Mouse (Mus musculus) erythroblast, adult 5-6 weeks (primary cell): Measurements from ENCODE around the gene Abcg1. TPM values are rescaled to one million over a fixed set of nuclear protein-coding genes. Genes with fewer than 3 reads are reported as not detected.
A peak's percentile ranks its signal among the peaks of the same experiment; 100 is the strongest.

ENCODE experiments used
- ATAC-seq: replicated peaks from 2 replicates; pipeline ENCODE4 v1.8.0; 2016; ENCODE audit warnings: moderate number of reproducible peaks, mild to moderate bottlenecking, moderate TSS enrichment, inconsistent platforms; ENCODE audit not compliant: poor library complexity, low FRiP score, severe bottlenecking
- total RNA-seq, 2 experiments: library from RNA; stranded (forward) in 1 of 2; stranded (reverse) in 1 of 2; fragments of 150-400 nt in 1 of 2; fragments of 200-764, 138-1000 nt in 1 of 2; gene quantifications; 2 replicates each; pipeline versions ENCODE4 v1.2.3 to v1.2.4; 2015 to 2017; ENCODE audit warnings: low replicate concordance in 2 of 2

Gene Abcg1
- total RNA-seq, 2 experiments from 2014 or later = 3.1 to 5.5 TPM

DNA sequence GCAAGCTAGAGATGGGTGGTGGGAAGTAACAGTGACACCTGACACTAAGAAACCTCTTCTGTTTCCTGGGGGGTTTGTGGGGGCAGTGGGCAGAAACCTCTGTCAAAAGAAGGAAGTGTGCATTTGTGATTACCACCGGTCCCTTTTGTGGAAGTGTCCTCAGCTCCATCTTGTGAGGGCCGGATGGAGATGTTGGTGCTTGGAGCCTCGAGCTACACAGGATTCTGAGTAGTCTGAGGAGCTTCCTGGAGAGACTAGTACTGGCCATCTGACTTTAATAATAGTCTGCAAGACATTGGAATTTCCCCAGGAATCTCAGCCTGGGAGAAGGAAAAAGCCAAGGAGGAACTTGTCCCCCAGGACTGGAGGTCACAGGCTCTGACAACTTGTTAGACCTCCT is 17.2 kb downstream of the Abcg1 start:
- ATAC-seq = no peak

DNA sequence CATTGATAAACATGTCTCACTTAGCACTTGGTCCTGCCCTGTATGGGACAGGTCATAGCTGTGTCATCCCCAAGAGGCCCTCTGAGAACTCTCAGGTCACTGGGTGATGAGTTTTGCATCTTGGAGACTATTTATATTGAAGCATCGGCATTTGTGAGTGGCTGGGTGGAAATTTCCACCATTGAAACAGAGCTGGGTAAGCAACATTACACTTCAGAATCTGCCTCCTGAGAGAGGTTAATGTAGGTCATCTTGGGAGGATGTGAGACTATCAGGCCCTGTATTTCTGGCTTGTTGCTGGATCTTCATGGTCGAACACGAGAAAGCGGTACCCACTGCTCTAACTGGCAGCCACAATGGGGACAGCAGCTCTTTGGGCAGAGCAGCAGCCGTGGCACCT is 18.0 kb downstream of the Abcg1 start:
- no peak for ATAC-seq

DNA sequence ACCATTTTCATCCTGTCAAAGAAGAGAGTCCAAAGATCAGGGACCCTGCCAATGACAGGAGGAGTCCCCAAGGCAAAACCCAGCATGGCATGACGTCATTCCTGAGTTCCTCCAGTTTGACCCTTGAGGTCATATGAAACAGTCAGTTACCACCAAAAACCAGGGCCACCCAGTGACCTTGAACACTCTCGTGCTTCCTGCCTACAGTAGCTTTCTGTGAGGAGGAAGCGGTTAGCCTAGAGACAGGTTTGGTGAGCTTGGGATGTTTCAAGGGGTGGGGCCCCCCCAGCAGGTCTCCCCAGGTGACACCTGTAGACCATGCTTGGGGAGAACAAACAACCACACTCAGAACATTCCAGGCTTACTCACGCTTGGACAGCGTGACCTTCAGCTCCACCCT is 20.1 kb downstream of the Abcg1 start:
- no peak for ATAC-seq

DNA sequence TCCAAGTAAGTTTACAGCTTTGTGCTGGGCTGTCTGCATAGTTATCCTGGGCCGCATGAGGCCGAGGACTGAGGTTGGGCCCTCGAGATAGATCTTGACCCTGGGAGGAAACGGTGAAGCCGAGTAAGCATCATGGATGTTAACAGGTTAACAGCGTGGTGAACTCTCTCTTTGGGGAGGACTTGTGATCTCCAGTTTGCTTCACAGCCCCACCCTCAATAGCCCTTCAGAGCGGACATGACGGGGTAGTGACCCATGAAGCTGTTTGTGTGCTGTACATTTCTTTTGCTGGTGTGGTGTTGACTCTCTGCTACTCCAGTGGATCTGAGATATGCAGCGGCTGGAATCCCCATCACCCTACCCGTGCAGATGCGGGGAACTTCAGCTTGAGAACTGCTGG is 21.1 kb downstream of the Abcg1 start:
- no peak for ATAC-seq

DNA sequence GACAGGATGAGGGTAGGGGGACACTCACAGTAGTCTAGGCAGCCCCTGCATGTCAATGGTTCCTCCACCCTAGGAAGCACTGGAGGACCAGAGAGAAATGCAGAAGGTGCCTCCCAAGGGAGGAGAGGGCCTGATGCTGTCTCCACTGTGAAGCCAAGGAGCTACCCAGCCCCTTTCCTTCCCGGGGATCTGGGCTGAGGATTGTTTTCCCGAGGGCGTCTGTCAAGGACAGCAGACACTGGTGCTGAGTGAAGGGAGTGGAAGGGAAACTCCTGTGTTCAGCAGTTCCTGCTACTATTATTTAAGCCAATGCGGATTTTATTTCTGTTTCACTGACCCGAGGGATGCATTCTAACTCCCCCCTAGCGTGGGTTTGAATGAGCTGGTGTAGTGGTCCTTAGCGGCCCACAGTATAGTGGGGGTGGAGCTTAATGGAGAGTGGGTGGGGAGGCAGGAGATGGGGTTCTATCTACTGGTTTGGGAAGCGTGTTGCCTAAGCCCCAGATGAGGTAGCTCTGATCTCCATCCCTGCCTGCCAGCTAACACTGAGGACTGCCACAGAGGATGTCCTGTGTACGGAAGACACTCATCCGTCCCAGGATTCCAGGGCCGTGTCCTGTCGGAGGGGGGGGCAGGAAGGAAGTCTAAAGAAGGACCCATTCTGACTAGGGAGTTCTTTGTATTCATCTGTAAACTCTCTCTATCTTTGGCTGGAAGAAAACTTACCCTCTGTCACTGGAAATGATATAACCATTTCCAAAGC is 21.8 kb downstream of the Abcg1 start:
- no peak for ATAC-seq

DNA sequence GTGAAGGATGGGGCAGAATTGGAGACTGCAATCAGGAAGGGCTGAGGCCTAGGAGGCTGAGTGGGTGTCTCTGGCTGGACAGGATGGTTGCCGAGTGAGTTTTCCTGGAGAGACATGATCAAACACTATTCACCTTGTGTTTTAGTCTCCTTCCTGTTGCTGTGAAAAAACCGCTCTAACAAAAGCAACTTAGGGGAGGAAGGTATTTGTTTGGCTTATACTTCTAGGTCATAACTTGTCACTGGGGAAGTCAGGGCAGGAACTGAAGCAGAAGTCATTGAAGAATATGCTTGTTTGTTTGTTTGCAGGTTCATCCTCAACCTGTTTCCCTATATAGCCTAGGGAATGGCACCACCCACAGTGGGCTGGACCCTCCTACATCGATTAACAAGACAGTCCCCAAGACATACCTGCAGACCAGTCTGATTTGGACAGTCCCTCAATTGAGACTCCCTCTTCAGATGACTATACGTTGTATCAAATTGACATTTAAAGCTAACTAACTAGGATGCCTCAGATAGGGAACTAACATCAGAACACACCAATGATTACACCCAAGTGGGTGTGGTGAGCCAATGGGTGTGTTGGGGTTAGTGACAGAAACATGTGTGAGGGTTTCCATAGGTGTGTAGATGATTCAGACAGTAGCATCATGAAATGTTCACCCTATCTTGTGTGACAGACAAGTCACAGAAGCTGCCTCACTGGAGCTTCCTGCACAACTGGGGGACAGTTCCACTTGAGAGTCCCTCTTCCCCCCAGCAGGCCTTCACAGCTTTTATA is 25.0 kb downstream of the Abcg1 start:
- 0 out of 2 replicates have a peak, but pooled peaks have one; percentile 37 for ATAC-seq

DNA sequence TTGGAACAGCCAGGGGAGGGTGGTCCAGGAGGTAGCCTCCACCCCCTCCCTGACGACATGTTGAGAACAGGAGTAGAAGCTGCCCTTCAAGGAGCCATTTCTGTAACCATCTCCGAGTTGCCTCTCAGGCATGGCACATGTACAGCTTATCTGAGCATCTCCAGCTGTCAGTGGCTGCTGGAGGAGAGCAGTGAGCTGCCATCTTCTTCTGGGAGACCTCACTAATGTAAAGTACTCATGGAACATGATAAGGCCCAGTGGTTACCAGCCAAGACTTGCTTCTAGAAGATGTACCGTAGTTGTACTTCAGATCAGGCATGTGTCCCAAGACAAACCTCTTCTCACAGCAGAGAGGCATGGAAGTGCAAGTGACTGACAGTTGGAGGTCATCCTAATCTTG is 28.0 kb downstream of the Abcg1 start:
- peak; percentile 50; the same call in 1 of the 2 replicates for ATAC-seq

DNA sequence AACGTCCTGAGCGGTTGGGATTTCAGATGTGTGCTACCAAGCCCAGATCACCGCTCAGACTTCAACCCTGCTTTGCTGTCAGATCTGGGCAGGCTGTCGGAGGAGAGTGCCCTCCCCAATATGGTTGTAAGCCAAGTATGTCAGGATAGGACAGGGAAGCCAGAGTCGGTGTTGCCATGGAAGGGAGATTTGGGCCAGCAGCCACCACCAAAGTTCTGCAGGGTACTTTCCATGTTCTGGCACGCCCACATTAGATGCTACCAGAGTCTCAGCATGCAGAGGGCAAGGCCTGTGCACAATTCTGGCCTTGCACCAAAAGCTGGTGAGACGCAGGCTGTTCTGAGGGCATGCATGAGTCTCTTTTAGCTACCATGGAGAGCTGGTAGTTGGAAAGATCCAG is 28.7 kb downstream of the Abcg1 start:
- no peak for ATAC-seq

DNA sequence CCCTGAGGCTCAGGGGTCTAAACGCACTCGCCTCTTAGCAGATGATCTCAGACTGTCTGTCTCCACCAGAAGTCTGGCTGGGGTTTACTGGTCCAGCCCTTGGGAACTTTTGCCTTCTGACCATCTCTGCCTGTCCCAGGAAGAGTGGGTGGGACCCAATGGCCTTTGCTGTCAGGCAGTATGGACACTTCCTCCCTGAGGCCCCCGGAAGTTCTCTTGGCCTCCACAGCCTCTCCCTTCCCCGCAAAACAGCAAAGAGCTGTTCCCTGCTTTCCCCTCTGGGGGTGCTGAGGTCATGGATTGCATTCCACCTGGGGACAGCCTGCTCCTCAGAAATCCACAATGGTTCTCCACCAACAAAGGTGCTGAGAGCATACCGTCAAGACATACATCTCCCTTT is 31.2 kb downstream of the Abcg1 start:
- no peak for ATAC-seq

DNA sequence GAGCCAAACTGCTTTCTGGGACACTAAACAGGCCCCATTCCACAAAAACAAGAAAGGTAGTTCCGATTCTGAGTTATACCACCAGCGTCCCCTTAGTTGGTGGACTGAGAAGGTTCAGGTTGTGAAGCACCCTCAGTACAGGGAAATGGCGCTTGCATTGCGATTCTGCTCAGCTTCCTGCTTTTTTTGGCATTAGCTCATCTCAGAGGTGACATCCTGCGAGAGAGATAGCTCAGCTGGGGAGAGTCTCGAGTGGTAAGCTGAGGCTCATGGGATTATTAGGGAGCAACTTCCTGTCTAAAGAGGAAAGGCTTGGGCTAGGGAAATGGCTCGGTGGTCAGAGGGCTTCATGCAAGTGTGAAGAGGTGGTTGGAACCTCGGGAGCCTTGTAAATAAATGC is 32.4 kb downstream of the Abcg1 start:
- no peak for ATAC-seq

DNA sequence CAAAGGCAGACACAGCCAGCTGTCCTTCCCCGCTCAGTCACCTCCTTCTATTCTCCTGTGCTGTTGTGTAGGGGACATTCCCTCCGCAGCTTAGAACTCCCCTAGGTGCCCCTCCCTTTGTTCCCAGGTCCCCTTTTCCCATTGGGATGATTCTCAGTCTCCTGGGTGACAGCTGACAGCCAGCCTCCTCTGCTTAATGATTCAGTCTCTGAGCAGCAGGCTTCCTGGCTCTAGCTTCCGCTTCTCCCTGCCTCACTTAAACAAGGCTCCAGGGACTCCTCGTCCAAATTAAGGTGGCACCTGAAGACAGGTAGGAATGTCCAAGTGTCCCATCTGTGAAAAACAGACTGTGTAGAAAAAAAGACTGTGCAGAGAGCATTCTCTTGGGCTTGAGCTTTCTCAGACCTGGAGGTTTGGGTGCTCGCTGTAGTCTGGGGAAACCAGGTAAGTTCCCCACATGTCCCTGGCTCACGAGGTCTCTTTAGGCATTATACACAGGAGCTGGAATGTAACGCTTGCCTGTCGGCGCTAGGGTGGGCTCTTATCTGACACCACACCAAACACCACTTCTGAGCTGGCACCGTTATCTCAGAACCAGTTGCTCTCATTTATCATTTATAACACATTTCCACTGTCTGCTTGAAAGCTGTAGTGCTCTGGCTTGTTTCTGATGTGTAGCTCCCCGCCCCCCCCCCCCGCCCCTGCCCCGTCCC is 33.7 kb downstream of the Abcg1 start:
- ATAC-seq = peak; percentile 85

DNA sequence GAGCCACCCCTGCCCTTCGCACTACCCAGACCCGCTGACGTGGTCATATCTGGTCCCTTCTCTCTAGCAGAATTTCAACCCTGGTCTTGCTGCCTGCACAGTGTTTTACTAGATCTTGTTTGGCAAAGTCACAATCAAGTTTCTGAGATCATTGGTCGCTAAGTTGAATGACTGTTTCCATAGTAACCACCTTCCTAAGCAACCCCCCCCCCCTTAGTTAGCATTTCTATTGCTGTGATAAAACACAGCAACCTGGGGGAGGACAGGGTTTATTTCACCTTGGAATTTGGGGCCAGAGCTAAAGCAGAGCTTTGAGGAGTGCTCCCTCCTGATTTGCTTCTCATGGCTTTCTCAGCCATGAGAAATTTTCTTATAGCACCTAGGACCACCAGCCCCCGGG is 37.3 kb downstream of the Abcg1 start:
- no peak for ATAC-seq

DNA sequence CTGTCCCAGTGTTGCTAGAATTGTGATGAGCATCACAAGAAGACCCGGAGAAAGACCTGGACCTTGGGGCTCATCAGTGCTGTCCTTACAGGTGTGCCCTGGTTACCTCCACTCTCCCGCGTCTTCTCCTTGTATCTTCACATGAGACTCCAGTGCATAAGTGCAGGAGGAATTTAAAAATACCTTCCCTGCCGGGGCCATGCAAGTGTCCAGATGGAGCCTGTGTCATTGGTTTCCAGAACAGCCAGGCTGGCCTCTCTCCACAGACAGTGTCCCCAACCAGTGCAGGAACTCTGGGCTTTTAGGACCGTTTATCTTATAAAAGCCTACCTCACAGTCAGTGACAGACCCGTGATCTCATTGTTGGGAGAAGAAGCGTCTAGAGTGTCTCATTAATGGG is 38.1 kb downstream of the Abcg1 start:
- ATAC-seq = no peak

DNA sequence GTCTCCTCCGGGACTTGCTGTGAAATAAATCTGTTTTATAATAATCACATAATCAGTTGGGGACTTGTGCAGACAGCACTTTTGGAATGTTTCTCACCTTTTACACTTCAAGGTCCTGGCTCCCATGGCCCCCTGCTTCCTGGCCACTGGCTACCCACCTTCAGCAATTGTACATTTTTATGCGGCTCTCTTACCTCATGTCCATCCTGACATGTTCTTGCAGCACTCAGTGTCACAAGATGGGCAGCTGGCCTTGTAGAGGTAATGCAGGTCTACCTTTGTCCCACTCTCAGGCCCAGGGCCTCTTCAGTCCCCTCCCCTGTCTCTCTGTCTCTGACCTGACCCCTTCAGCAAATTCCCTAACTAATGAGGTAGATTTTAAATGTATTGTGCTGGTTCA is 39.4 kb downstream of the Abcg1 start:
- no peak for ATAC-seq

DNA sequence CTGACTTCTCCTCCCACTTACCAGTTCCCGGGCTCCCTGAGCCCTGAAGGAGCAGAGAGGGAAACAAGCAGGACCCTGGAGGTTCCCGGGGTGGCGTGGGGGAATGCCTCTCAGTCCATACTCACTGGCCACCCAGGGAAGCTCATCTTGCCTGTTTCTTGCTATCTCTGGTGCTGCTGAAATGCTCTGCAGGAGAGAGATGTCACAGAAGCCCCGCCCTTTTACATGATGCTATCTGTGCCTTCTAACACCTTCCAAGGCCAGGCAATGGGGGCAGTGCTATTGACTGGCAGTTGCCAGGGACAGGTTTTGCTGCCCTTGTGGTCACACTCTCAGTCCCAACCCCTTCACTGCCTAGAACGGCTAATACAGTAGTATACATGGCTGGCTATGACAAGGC is 41.3 kb downstream of the Abcg1 start:
- 0 out of 2 replicates have a peak, but pooled peaks have one; percentile 39 for ATAC-seq

DNA sequence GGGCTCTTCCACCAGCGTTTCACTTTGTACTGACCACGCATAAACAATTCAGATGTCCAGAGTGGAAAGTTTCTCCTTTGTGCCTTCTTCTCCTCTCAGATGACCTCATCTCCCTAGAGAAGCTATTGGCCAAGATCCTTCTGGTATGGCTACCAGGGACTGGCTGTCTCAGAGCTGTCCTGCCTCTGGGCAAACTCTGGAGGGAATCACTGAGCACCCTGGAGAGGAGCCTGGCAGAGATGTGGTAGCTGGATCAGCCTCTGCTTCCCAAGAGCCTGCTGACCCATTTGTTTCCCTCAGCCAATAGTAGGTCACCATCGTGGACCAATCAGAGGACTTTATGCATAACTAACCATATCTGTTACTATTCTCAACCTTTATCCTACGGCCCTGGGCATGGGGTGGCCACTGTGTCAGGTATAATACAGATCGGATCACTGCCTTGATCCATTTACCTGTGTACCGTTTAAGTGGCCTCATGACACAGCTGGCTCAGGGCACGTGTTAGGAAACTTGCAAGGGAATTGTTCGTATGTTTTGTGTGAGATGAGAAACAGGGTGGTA is 45.6 kb downstream of the Abcg1 start:
- ATAC-seq = no peak

DNA sequence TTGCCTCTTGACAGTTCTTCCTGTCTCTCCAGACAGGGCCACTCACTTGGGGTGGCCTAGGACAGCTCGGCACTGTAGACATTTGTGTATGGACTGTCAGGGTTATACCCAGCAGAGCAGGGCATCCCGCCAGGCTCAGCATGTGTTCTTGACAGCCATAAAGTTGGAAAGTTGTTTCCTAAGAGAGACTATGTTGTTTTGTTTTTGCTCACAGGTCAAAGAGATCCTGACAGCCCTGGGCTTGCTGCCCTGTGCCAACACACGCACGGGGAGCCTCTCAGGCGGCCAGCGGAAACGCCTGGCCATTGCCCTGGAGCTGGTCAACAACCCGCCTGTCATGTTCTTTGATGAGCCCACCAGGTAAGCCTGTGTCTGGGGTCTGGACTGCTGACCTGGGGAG is 46.3 kb downstream of the Abcg1 start:
- no peak for ATAC-seq

DNA sequence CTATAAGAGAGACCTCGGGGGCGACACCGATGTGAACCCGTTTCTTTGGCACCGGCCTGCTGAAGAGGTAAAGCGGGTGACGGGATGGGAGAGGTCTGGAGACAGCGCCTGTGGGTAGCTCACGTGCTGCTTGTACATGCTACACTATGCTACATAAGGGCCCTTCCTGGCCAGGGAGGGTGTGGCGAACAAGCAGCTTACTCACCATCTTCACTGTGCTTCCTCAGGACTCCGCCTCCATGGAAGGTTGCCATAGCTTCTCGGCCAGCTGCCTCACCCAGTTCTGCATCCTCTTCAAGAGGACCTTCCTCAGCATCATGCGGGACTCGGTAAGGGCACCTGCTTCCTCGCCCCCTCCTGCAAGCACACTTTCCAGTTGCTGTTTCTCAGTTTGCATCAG is 50.9 kb downstream of the Abcg1 start:
- ATAC-seq = no peak; the same call in 1 of the 2 replicates

DNA sequence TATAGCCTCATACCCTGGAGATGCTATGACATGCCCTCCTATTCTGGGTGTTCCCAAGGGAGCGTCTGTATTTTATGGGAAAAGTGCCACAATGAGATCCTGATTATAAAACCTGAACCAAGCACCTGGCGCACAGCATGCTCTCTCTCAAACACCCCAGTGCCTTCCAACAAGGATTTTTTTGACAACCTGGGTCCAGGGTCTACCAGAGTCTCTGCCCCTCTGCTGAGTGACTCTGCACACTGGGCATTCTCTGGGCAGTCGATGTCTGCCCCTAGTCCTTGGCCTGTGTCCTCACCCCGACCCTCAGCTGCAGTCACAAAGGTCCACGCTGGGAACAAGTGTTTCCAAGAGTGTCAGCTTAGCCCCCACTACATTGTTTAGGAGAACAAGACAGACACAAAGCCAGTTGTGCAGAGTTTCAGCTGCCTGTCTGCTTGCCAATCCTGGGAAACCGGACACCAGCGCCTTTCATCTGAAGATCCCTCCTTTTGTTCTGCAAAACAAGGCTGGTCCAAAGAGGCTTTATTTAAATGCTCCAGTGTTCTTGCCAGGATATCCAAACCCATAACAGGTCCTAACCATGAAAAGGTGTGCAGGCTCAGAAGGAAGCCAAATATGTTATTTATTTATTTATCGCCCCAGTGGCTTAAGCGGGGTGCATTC is 55.8 kb downstream of the Abcg1 start:
- no peak for ATAC-seq

DNA sequence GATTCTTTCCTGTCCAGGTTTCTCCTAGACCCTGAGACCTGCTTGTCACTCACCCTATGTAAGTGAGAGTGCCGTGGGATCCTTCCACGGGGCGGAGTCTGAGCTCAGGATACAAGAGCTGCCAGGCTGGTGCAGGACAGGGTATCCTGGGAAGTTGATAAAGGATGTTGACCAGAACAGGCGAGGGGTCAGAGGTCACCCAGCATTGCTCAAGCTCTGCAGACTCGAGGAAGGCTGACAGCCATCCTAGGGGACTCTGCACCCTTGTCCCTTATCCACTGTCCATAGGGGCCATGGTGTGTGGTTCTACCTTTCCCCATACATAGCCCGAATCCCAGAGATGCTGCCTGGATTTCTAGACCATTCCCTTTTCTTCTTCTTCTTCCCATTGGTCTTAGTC is 58.6 kb downstream of the Abcg1 start:
- ATAC-seq = no peak
